Mouse (Mus musculus) intestine, embryonic 14.5 days (tissue): ENCODE data around the gene Npas4. TPM values are rescaled to one million over a fixed set of nuclear protein-coding genes. Genes with fewer than 3 reads are reported as not detected.

Experiments
- ATAC-seq: fragments of 200-750 bp; cut with Nextera tagmentation; replicated peaks from 2 replicates; pipeline ENCODE4 v1.8.0; 2017; ENCODE audit warnings: low read depth, moderate number of reproducible peaks, moderate TSS enrichment, moderate library complexity; ENCODE audit not compliant: low FRiP score, low TSS enrichment
- DNase-seq: peaks from one replicate; pipeline ENCODE4 v3.0.0-alpha.2; 2018; ENCODE audit warnings: low spot score
- H3K27ac ChIP-seq: fragments of 300-500 bp; sonication (generic); 2 replicates; pipeline ENCODE4 v1.5.1; 2014; ENCODE audit warnings: low read depth, mild to moderate bottlenecking, control low read depth
- H3K27me3 ChIP-seq: fragments of 300-500 bp; sonication (generic); replicated peaks from 2 replicates; pipeline ENCODE4 v1.6.1; 2014; ENCODE audit warnings: low read length, control low read depth; ENCODE audit not compliant: control insufficient read depth, insufficient read depth
- H3K36me3 ChIP-seq: fragments of 300-500 bp; sonication (generic); 2 replicates; pipeline ENCODE4 v1.6.1; 2014; ENCODE audit warnings: low read length, control low read depth; ENCODE audit not compliant: control insufficient read depth, insufficient read depth
- H3K4me1 ChIP-seq: fragments of 300-500 bp; sonication (generic); replicated peaks from 2 replicates; pipeline ENCODE4 v1.6.1; 2014; ENCODE audit warnings: low read length, control low read depth, mixed read lengths; ENCODE audit not compliant: control insufficient read depth, insufficient read depth
- H3K4me2 ChIP-seq: fragments of 300-500 bp; sonication (generic); 2 replicates; pipeline ENCODE4 v1.6.1; 2014; ENCODE audit warnings: low read length
- H3K4me3 ChIP-seq: fragments of 300-500 bp; sonication (generic); 2 replicates; pipeline ENCODE4 v1.5.1; 2014; ENCODE audit warnings: low read depth, low read length, control low read depth, mixed read lengths
- H3K9ac ChIP-seq: fragments of 300-500 bp; sonication (generic); 2 replicates; pipeline ENCODE4 v1.6.1; 2014; ENCODE audit warnings: mild to moderate bottlenecking, low read length
- H3K9me3 ChIP-seq: fragments of 300-500 bp; sonication (generic); 2 replicates; pipeline ENCODE4 v1.6.1; 2016; ENCODE audit warnings: low read length, control low read depth; ENCODE audit not compliant: control insufficient read depth
- WGBS: fragments of 180-500 bp; shearing (Covaris S2); extraction: QIAGEN DNeasy Blood & Tissue Kit; methylation state at CpG from one replicate; pipeline ENCODE4 v1.1.7; 2014; 5-methylcytosine and 5-hydroxymethylcytosine counted together
- polyA plus RNA-seq: library from polyadenylated mRNA; unstranded; fragments of >200 nt; fragmentation: Nextera tagmentation; extraction: Ambion mirVana; gene quantifications from 2 replicates; pipeline ENCODE4 v1.2.1, GENCODE M21; 2014

Npas4 gene
- polyA plus RNA-seq, 1 experiment from 2014 or later = 0.31 TPM

DNA sequence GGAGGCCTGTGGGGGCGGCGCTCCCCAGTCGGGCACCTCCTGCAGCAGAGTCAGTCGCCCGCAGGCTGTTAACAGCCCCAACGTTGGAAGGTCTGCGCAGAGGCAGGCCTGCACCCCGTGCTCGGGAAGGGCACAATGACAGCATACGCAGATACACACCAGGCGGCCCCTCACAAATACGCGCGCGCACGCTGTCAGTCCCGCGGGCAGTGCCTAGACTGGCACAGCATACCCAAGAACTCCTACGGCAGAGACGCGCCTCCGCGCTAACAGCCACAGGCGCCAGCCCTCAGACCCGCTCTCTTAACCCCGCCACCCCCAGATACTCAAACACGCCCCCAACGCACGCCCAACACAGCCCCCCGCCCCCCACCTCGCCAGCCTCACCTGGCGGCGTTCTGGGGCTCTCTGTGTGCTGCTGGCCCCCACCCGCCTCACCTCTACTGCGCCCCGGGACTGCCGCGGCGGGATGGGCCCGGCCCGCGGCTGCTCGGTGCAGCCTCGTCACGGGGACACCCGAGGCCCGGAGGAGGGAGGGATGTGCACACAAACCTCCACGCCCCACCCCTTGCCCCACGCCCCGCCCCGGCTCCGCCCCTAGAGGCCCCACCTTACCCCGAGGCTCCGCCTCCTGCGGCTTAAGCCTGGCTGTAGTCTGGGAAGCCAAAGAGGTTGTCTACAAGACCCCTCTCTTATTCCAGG is 47.4 kb downstream of the Npas4 start, which contains the start of gene Peli3:
Gene Peli3 (minus strand): TSS at position 577 of the 702 bp plus-strand sequence.
- ATAC-seq (peak; percentile 93), DNase-seq (peak; percentile 95)
- Histone ChIP-seq H3K9ac (peak within 1 kb of the TSS; percentile 58), H3K27me3 (no peaks in the 10 kb centered on the region), H3K4me3 (peak within 1 kb of the TSS; percentile 60), H3K27ac (no peak within 1 kb of the TSS), H3K9me3 (no peaks in the 10 kb centered on the region), H3K36me3 (no peaks in the 10 kb centered on the region), H3K4me1 (peaks cover 9% of the 10 kb centered on the region), H3K4me2 (peak within 1 kb of the TSS; percentile 93)
- WGBS = under 1% methylated on average over 48 of the region's 55 CpGs

DNA sequence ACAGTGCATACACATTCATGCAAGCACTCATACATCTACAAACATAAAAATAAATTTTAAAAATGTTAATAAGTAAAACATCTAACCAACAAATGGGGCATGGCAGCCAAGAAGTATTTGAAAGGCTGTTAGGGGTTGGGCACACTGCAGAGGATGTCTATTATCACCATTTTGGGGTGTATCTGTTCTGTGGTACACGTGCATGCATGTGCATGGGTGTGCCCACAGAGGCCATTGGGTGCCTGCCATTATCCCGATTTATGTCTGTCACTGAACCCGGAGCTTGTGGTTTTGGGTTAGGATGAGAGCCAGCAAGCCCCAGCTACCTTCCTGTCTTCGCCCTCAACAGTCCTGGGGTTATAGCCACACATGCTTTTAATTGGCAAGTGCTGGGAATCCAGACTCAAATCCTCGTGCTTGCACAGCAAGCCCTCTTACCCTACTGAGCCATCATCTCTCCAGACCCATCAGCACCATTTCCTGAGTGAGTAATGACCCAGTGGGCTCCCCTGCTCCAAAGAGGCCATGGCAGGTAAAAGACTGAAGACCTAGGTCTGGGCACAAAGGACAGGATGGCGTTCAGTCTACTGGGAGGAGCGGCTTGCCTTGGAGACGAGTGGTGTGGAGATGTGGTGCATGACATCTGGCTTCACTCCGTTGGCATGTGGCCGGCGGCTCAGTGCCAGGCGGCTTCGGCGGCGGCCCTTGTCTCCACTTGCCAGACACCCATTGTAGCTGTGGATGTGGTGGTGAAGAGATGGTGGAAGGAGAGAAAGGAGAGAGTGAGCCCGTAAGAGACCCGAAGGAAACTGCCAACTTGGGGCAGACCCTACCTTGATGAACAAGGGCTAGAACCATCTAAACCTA is 52.4 kb downstream of the Npas4 start:
- no peak overlapping the region for H3K9ac ChIP-seq
- no peaks in the 10 kb centered on the region for H3K9me3 ChIP-seq
- H3K4me2 ChIP-seq = no peak overlapping the region
- no peaks in the 10 kb centered on the region for H3K27me3 ChIP-seq
- peaks cover 4% of the 10 kb centered on the region; the same call in 1 of the 2 replicates for H3K4me1 ChIP-seq
- ATAC-seq (no peak), DNase-seq (no peak)
- H3K36me3 ChIP-seq = no peaks in the 10 kb centered on the region
- H3K4me3 ChIP-seq = no peak overlapping the region
- no peak overlapping the region for H3K27ac ChIP-seq
- WGBS = 88% methylated on average over 17 of the region's 17 CpGs

DNA sequence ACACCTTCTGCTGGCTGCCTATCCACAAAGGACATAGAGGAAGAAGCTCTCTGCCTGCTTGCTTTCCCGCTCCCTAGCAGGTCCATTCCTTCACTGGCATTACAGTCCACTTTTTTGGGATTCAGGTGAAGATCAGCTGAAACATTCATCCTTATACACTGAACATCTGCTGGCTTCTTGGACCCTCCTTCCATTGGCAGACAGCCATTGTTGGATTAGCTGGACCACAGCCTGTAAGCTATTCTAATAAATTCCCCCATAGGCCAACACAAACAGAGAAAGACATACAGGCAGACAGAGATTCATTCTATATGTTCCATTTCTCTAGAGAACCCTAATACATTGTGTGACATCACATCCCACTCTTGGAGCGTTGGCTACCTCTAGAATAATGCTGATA is 53.2 kb downstream of the Npas4 start:
- H3K27ac ChIP-seq = no peak overlapping the region
- no peak overlapping the region for H3K9ac ChIP-seq
- 87% methylated on average over 2 of the region's 2 CpGs for WGBS
- H3K4me2 ChIP-seq = no peak overlapping the region
- H3K4me1 ChIP-seq = no peaks in the 10 kb centered on the region
- H3K4me3 ChIP-seq = no peak overlapping the region
- H3K36me3 ChIP-seq = peaks cover under 1% of the 10 kb centered on the region; the same call in 1 of the 2 replicates
- no peak for DNase-seq
- no peak for ATAC-seq
- no peaks in the 10 kb centered on the region for H3K9me3 ChIP-seq
- no peaks in the 10 kb centered on the region for H3K27me3 ChIP-seq

Other genes starting within 250 kb of the Npas4 start
- gene Rbm4b, start 233.8 kb downstream of the Npas4 start, polyA plus RNA-seq = 55.0 and 62.4 TPM in 2 replicates
- gene Rbm4, start 196.4 kb downstream of the Npas4 start, polyA plus RNA-seq = 59.8 and 69.8 TPM in 2 replicates
- gene Gm21992, start 178.7 kb downstream of the Npas4 start, polyA plus RNA-seq = 25.7 and 29.0 TPM in 2 replicates
- gene Rbm14, start 178.7 kb downstream of the Npas4 start, polyA plus RNA-seq = 77.1 and 82.3 TPM in 2 replicates
- 48.8 and 49.3 TPM in 2 replicates for gene Ccs, start 151.0 kb downstream of the Npas4 start, polyA plus RNA-seq
- 0.17 TPM in 1 of 2 replicates, not detected in the other for gene Ccdc87, start 150.9 kb downstream of the Npas4 start, polyA plus RNA-seq
- 24.0 and 24.9 TPM in 2 replicates for gene Ctsf, start 135.2 kb downstream of the Npas4 start, polyA plus RNA-seq
- gene Actn3, start 112.4 kb downstream of the Npas4 start, polyA plus RNA-seq = 0.87 and 1.4 TPM in 2 replicates
- 9.7 and 10.9 TPM in 2 replicates for gene Zdhhc24, start 111.6 kb downstream of the Npas4 start, polyA plus RNA-seq
- gene Bbs1, start 83.7 kb downstream of the Npas4 start, polyA plus RNA-seq = 3.2 and 5.2 TPM in 2 replicates
- gene Dpp3, start 62.0 kb downstream of the Npas4 start, polyA plus RNA-seq = 109 and 116 TPM in 2 replicates
- 2.2 and 2.5 TPM in 2 replicates for gene Peli3, start 47.2 kb downstream of the Npas4 start, polyA plus RNA-seq
- gene Mrpl11, start 28.2 kb downstream of the Npas4 start, polyA plus RNA-seq = 119 and 127 TPM in 2 replicates
- gene Slc29a2, start 33.5 kb upstream of the Npas4 start, polyA plus RNA-seq = 6.8 and 7.0 TPM in 2 replicates
- 39.1 and 45.2 TPM in 2 replicates for gene B4gat1, start 48.5 kb upstream of the Npas4 start, polyA plus RNA-seq
- 1.1 and 1.6 TPM in 2 replicates for gene AC124502.3, start 48.6 kb upstream of the Npas4 start, polyA plus RNA-seq
- gene Brms1, start 51.0 kb upstream of the Npas4 start, polyA plus RNA-seq = 49.6 and 50.8 TPM in 2 replicates
- gene Rin1, start 60.2 kb upstream of the Npas4 start, polyA plus RNA-seq = 2.6 and 3.8 TPM in 2 replicates
- 69.8 and 70.2 TPM in 2 replicates for gene Cd248, start 77.8 kb upstream of the Npas4 start, polyA plus RNA-seq
- gene Tmem151a, start 95.2 kb upstream of the Npas4 start, polyA plus RNA-seq = 7.1 and 8.2 TPM in 2 replicates
- 111 and 114 TPM in 2 replicates for gene Yif1a, start 98.2 kb upstream of the Npas4 start, polyA plus RNA-seq
- gene Cnih2, start 108.2 kb upstream of the Npas4 start, polyA plus RNA-seq = 22.3 and 22.9 TPM in 2 replicates
- 246 and 252 TPM in 2 replicates for gene Rab1b, start 116.8 kb upstream of the Npas4 start, polyA plus RNA-seq
- gene Klc2, start 128.2 kb upstream of the Npas4 start, polyA plus RNA-seq = 16.8 and 19.0 TPM in 2 replicates